Mouse (Mus musculus): ENCODE results near the gene Cacna1e.

DNA sequence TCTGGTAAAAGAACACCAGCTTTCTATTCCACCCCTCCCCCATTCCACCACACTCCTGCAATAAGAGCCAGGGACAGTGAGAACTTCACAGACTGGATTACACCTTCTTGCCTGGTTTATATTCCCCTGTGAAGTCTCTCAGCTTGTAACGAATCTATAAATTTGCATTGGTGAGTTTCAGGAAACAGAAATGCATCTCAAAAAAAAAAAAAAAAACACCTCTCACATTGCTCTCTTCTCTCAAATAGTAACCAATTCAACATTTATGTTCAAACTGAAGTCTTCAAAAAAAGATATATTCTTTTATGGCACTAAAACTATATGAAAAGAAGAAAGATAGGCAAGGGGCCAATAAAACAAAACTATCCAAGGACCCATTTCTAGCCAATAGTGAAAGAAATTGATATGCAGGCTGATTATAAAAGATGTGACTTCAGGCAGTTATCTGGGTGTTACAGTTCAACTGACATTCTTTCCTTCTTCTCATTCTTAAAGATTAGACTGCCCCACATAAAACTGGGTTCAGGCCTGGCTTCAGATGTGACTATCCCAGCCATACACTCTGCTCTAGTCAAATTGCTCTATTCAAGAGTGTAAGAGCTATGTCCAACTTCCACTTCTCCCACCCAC, 200.7 kb downstream of the Cacna1e start:
- TF ChIP-seq CTCF (IDR thresholded peaks at IDR 0.05): no peak
- TF ChIP-seq EP300 (IDR thresholded peaks at IDR 0.05): no peak

Data from lung, postnatal 0 days (tissue).